Mouse (Mus musculus) R1 (cell line): Measurements from ENCODE around the gene Il1rapl1.

ENCODE experiments used
- DNase-seq: peaks from one replicate; pipeline ENCODE4 v3.0.0-alpha.2; 2018; ENCODE audit warnings: low read depth, low spot score

Gene Il1rapl1

DNA sequence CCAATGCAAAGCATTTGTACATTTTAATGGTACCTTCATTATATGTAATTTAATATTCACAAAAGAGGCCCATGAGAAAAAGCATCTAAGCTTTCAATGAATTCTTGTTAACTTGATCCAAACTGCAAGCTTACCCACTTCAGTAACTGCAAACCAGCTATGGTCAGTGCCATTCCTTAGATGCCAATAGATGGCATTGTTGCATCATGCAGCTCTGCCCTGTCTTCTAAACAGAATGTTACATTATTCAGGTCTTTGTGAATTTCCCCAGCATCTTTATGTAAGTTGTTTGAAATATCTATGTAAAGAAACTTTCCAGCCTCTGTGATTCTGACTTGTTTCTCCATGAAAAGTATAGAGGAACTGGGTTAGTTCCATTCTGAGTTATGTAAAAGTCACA lies 514.5 kb downstream of the Il1rapl1 start:
- no peak for DNase-seq

DNA sequence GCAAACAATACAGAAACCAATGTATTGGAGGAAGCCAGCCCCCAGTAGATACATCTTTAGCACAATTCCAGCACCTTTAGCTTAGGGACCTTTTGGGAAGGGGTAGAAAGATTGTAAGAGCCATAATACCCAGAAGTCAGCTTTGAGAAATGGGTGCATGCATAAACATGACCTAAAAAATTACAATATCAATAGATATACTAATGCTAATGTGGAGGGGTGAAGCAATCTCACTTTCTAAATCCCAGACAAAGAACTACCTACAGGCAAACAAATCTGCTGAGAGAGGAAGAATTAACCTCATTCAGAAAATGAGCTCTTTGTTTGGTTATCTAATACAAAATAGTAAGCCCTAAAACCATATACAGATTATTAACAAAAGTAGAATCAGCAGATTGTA lies 607.4 kb downstream of the Il1rapl1 start:
- DNase-seq, result no peak

GRCm38 (mm10) chrX:87502604-87503003 lies 612.8 kb downstream of the Il1rapl1 start:
- DNase-seq, result no peak

DNA sequence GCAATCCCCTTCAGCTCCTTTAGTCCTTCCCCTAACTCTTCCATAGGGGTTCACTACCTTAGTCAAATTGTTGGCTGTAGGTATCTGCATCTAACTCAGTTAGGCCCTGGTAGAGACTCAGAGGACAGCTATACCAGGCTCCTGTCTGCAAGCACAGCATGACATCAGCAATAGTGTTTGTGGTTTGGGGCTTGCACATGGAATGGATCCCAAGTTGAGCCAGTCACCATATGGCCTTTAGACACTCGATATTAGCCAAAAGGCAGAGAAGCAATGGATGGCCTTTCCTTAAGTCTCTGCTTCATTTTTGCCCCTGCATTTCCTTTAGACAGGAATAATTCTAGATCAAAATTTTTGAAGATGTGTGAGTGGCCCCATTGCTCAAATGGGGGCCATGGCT lies 632.0 kb downstream of the Il1rapl1 start:
- DNase-seq, result no peak

DNA sequence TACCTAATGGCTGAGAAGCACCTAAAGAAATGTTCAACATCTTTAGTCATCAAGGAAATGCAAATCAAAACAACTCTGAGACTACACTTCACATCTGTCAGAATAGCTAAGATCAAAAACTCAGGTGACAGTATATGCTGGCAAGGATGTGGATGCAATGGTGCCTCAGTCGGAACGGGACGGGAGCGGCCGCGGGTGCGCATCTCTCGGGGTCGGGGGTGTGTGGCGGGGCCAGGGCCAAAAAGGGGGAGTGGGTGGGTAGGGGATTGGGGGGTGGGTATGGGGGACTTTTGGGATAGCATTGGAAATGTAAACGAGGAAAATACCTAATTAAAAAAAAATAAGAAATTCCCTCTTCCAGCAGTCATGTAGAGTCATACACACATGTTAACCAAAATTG lies 877.3 kb downstream of the Il1rapl1 start:
- peak; percentile 82 for DNase-seq

DNA sequence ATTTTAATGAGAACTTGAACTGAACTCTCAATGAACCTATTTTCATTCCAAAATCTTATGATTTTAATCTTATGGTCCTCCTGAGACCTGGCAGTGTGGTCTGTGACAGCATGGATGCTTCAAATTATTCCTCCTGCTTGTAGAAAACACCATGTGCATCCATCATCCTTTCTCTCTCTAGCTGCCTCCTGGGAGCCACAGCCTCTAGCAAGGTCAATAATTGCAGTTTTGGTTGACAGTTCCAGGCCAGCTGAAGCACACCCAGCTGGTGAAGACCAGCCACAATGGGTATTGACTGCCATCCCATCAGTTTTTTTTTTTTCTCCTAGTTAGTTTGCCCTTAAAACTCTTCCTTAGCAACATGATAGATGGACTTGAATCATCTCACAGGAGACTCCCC lies 890.2 kb downstream of the Il1rapl1 start:
- no peak for DNase-seq

DNA sequence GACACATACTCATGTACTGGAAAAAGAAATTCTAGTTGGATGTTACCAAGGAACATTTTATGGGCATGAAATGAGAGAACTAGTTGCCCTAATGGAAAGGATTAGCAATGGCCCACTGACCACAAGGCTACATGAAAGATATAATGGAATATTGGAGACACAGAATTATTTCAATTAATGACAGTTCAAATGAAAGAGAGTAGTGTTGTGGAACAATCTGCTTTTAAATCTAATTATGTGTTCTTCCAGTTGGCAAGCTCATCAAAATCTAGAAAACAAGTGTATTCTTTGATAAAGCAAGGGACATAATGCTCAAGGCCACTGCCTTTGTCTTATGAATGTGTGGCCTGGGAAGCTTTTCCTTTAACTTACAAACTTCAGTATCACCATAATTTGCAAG lies 1113.1 kb downstream of the Il1rapl1 start:
- DNase-seq, result no peak

DNA sequence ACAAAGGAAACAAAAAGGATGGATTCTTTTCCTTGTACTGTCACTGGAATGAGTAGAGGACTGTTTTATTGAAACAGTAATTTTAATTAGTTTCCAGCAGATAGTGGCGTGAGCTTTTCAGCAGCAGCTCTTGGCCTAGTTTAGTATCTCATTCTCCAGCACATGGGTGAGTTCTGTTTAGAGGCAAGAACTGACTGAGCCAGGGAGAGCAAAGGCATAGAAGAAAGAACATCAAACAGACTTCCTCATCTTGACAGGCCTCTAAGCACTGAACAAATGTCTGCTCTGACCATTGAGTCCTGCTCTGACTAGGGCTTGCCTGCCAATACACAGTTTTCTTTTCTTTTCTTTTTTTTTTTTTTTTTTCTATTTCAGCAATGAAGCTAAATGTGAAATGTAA lies 1160.3 kb downstream of the Il1rapl1 start:
- no peak for DNase-seq

DNA sequence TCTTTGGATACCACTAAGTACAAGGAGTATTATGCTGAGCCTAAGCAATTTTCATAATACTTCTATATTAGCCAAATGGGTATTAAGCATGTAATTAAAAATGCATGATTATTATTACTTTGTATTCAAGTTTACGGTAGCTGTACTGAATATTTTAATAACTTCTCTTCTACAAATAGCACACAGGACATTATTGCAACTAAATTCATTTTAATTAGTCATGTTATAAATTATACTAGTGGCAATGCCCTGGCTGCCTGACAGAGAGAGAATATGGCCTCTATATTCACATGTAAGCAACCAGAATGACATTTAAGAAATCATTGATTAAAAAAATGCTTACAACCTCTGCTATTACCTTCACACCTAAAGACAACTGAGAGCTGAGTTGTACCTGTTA lies 1160.8 kb downstream of the Il1rapl1 start:
- DNase-seq, result no peak

DNA sequence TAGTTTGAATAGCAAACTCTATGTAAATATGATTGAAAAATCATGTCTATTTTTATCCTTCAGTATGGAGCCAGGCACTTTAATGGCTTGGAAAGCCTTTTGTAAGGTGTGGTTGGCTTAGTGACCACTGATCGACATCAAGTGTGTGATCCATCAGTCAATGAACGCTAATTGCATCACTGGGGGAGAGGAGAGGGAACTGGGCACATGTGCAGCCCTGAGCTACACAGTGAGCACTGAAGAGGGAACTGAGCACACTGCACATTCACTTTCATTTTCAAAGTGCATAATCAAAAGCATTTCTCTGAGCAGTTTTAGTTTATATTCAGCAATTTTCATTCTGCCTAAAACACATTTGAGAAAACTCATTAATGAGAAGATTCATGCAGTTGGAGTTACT lies 1164.5 kb downstream of the Il1rapl1 start:
- no peak for DNase-seq

DNA sequence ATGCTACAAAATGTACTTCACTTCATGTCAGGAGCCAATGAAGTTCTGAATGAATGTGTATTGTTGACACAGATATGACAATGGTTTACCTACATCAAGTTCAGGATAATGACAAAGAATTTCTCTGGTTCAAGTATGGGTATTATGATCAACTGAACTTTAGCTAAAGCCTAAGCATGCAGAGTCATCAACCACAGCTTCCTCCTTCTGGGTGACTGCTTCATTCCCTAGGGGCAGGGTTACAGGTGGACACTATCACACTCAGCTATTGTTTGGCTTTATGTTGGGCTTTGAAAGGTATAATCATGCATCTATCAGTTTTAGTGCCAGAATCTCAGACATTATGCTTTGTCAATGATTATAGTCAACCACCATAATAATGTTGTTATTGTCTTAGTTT lies 1166.3 kb downstream of the Il1rapl1 start:
- no peak for DNase-seq

- no peak for DNase-seq
Measured at GRCm38 (mm10) chrX:86854835-86855234, 1260.6 kb downstream of the Il1rapl1 start.

GRCm38 (mm10) chrX:86808218-86808617 lies 1307.2 kb downstream of the Il1rapl1 start:
- DNase-seq, result no peak

DNA sequence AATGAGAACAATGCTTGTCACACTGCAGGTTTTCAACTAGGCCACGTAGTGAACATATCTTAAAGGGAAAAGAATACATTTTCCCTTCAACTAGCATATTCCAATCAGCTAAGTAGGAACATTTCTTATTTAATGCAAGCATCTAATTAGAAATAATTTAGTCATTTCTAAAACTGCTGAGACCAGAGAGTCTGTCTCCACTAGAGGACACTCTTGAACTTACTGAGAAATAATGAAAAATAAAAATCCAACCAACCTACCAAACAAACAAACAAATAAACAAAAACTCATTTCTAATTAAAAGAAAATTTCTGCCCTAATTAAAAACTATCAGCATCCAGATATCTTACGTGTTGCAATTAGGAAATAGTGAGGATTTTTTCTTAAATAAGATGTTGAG lies 1312.7 kb downstream of the Il1rapl1 start:
- no peak for DNase-seq

DNA sequence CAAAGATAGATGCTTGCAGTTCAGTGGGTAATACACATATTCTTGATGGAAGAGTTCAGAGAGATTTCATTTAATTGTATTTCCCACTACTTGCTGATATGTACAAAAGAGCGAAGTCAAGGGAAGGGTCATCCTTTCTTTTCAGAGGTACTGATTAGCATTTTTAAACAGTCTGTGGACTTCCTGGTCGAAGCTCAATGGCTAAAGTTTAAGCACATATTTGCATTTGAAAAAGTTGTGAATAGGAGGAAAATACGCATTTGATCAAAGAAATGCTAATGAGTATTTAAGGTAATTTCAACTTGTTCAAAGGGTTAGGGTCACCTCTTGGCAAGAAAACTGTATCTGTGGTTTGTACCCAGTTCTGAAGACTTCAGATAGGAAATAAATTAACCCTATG lies 1386.6 kb downstream of the Il1rapl1 start:
- peak; percentile 56 for DNase-seq
